ENCODE assay signal across 9 mouse cellular contexts in genomic region chr11:37235021-37235795, GRCm38 (mm10). TPM values are rescaled to one million over a fixed set of nuclear protein-coding genes. Genes with fewer than 3 reads are reported as not detected.
DNase-seq lines count a peak whose midpoint lies in the region; ATAC-seq lines count a peak whose summit lies in the region.
"Had no signal": no experiment of that assay in that cellular context is flagged by ENCODE, and none has a peak within 500 bp of the region (broad histone marks: within the 10 kb centered on the region; RNA-seq: fewer than 3 reads in every experiment).

No protein-coding gene starts in this region.

- H3K9me3 ChIP-seq in neural tube, embryonic 11.5 days (ENCODE audit: control insufficient read depth, low read length) = no peaks in the 10 kb centered on the region
- H3K9me3 ChIP-seq in limb, embryonic 11.5 days (ENCODE audit: control insufficient read depth, low read length) = no peaks in the 10 kb centered on the region
- H3K9me3 ChIP-seq in stomach, embryonic 16.5 days (replicated peaks; ENCODE audit: control insufficient read depth, low read length) = no peaks in the 10 kb centered on the region

- H3K27me3 ChIP-seq in neural tube, embryonic 11.5 days (ENCODE audit: control insufficient read depth, insufficient read depth, low read length) = no peaks in the 10 kb centered on the region
- peaks cover 5% of the 10 kb centered on the region; the same call in 1 of the 2 replicates for H3K27me3 ChIP-seq in limb, embryonic 11.5 days (ENCODE audit: control insufficient read depth, insufficient read depth, low read length)
- H3K27me3 ChIP-seq in stomach, embryonic 16.5 days (ENCODE audit: control insufficient read depth, insufficient read depth, low read length) = peaks cover 4% of the 10 kb centered on the region; the same call in 1 of the 2 replicates

- no peak overlapping the region for H3K27ac ChIP-seq in neural tube, embryonic 11.5 days (ENCODE audit: low read depth, low read length)
- no peak overlapping the region for H3K27ac ChIP-seq in limb, embryonic 11.5 days (replicated peaks; ENCODE audit: low read depth, low read length)
- H3K27ac ChIP-seq in stomach, embryonic 16.5 days (ENCODE audit: low read length) = no peak overlapping the region
- H3K27ac ChIP-seq: macrophage had no signal

- no peaks in the 10 kb centered on the region for H3K36me3 ChIP-seq in neural tube, embryonic 11.5 days (ENCODE audit: control insufficient read depth, insufficient read depth, low read length)
- H3K36me3 ChIP-seq in limb, embryonic 11.5 days (ENCODE audit: control insufficient read depth, insufficient read depth, low read length) = no peaks in the 10 kb centered on the region
- H3K36me3 ChIP-seq in stomach, embryonic 16.5 days (ENCODE audit: control insufficient read depth, insufficient read depth, low read length) = no peaks in the 10 kb centered on the region

- ATAC-seq in neural tube, embryonic 11.5 days (ENCODE audit: insufficient read depth, low FRiP score, low TSS enrichment) = no peak
- no peak for ATAC-seq in limb, embryonic 11.5 days (ENCODE audit: insufficient number of reproducible peaks, low FRiP score, low TSS enrichment, low read depth)
- no peak for ATAC-seq in stomach, embryonic 16.5 days (ENCODE audit: insufficient read depth, low FRiP score)

- peak; percentile 7 for DNase-seq in cerebellum, adult 9-11 months
- no peak for DNase-seq in cerebellum, adult 8-10 months
- DNase-seq in neural tube, embryonic 11.5 days (ENCODE audit: low spot score) = peak; percentile 27
- DNase-seq in neural tube, embryonic 10.5 days (ENCODE audit: extremely low spot score, low spot score) = no peak
- peak; percentile 28 for DNase-seq in limb, embryonic 11.5 days (ENCODE audit: low spot score)
- DNase-seq in layer of hippocampus, postnatal 25 days (ENCODE audit: extremely low spot score in 1 of 2, low spot score in 1 of 2) = no peak
- DNase-seq in urinary bladder, postnatal 14 days (ENCODE audit: low spot score) = no peak

- WGBS in neural tube, embryonic 11.5 days = 12% methylated on average over 18 of the region's 18 CpGs
- 14% methylated on average over 18 of the region's 18 CpGs for WGBS in limb, embryonic 11.5 days
- 9% methylated on average over 18 of the region's 18 CpGs for WGBS in stomach, embryonic 16.5 days

- H3K4me1 ChIP-seq in neural tube, embryonic 11.5 days (ENCODE audit: control insufficient read depth, insufficient read depth, low read length) = peaks cover 2% of the 10 kb centered on the region; the same call in 1 of the 2 replicates
- H3K4me1 ChIP-seq in limb, embryonic 11.5 days (ENCODE audit: control insufficient read depth, insufficient read depth, low read length) = no peaks in the 10 kb centered on the region
- H3K4me1 ChIP-seq in stomach, embryonic 16.5 days (ENCODE audit: control insufficient read depth, insufficient read depth, low read length) = 0 out of 2 replicates have a peak, but pooled peaks cover 5% of the 10 kb centered on the region

- H3K9ac ChIP-seq in neural tube, embryonic 11.5 days (ENCODE audit: low read length) = no peak overlapping the region; the same call in 1 of the 2 replicates
- peak overlapping the region; percentile 70; the same call in 1 of the 2 replicates for H3K9ac ChIP-seq in limb, embryonic 11.5 days (ENCODE audit: low read length)
- peak overlapping the region; percentile 73 for H3K9ac ChIP-seq in stomach, embryonic 16.5 days (ENCODE audit: low read length)

- H3K4me3 ChIP-seq in neural tube, embryonic 11.5 days (ENCODE audit: low read depth, low read length) = peak overlapping the region; percentile 45
- peak overlapping the region; percentile 67 for H3K4me3 ChIP-seq in limb, embryonic 11.5 days (ENCODE audit: low read depth, low read length)
- H3K4me3 ChIP-seq in stomach, embryonic 16.5 days (replicated peaks; ENCODE audit: low read length) = peak overlapping the region; percentile 72

- H3K4me2 ChIP-seq in neural tube, embryonic 11.5 days (ENCODE audit: low read depth) = peak overlapping the region; percentile 74
- peak overlapping the region; percentile 66 for H3K4me2 ChIP-seq in limb, embryonic 11.5 days (ENCODE audit: low read depth, severe bottlenecking)
- peak overlapping the region; percentile 76 for H3K4me2 ChIP-seq in stomach, embryonic 16.5 days (ENCODE audit: low read depth, low read length)

RNA-seq across cellular contexts. Expression of gene Tenm2, which starts 0.6 kb away (rescaled TPM):
- polyA plus RNA-seq in neural tube, embryonic 11.5 days (2014; fragmentation: Nextera tagmentation; extraction: Ambion mirVana) = 3.2 and 4.0 TPM in 2 replicates
- 0.44 and 0.60 TPM in 2 replicates for polyA plus RNA-seq in limb, embryonic 11.5 days (2014; fragmentation: Nextera tagmentation; extraction: Ambion mirVana)
- 1.9 and 2.9 TPM in 2 replicates for polyA plus RNA-seq in stomach, embryonic 16.5 days (2015; fragmentation: Nextera tagmentation; extraction: Ambion mirVana)
- 100 to 1,000 TPM; 124 to 163 TPM for total RNA-seq in layer of hippocampus, postnatal 25 days (2021)
- polyA plus RNA-seq: macrophage had no signal

Comparison
In these comparisons a context has a peak if more than half of its experiments do, and no peak if none do; other contexts are left out.
1. DNase-seq: peak in cerebellum, adult 9-11 months (single experiment), neural tube, embryonic 11.5 days (single experiment) and limb, embryonic 11.5 days (single experiment); none in cerebellum, adult 8-10 months (single experiment), neural tube, embryonic 10.5 days (single experiment), layer of hippocampus, postnatal 25 days (0 of 2) and urinary bladder, postnatal 14 days (single experiment).
2. Peak in every context shown above with its lines, with median percentiles within 50 percentile points of each other: H3K4me2 ChIP-seq and H3K4me3 ChIP-seq.